Mouse (Mus musculus) v-Abl transformed pro-B cells (cell line): Measurements from ENCODE around the gene Cfap69.
"Not testable (repeated sequence)": the region's sequence is repeated elsewhere in the genome, so short reads cannot be mapped to it uniquely, and the experiment has no call there.

Experiments
- in situ Hi-C, 2 experiments: fragments of 400-800 bp; cut with MboI; formaldehyde crosslinking; loops; one replicate each; pipeline ENCODE4 v1.15.1; 2025; ENCODE audit not compliant: unreplicated experiment in 2 of 2

The Cfap69 gene

DNA sequence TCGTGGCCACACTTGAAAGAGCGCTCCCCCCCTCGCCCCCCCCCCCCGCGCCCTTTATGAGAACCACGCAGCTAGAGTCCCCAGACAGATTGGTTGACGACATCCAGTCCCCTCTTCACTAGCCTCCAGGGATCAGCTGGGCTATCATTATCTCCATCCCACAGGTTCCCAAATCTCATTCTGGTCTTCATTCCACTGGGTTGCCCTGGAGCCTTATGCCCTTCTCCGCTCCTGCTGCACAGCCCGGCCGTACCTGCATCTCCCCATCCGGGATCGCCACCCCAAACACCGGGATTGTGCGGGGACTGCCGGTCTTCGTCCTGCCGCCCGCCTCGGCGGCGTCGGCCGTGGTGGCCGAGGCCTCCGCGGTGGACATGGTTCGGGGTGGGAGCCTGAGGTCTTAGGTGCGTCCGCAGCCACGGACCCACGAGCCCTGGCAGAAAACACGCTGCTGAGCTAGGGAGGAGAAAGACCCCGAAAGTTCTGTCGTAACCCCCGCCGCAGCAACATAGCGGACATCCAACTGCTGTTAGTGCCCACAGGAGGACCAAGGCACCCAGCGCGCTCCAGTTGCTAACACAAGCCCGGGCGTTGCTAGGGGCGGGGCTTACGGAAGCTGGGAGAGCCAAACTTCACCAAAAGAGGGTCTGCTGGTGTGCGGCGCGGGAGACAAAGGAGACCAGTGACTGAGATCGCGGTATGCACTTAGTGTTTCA is at the start of gene Cfap69:
Gene Cfap69, minus strand, starts transcription at position 585 of the 716 bp plus-strand sequence.
- in situ Hi-C loops, result no loop called here

DNA sequence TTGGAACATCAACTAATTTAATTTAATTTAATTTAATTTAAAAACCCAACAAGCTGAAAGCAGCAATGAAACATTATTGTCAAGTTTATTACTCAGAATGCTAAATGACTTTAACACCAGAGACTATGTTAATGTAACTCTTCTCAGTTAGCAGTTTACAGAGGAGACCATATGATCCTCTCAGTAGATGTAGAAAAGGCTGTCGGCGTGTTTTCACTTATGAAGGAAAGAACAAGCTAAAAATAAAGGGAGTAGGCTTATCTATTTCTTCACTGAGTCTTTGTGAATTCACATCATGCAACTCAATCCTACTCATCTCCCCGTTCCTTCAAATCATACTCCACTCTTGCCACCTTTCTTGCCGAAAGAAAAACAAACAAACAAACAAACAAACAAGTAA is 47.0 kb upstream of the Cfap69 start:
- in situ Hi-C loops, result no loop called here

DNA sequence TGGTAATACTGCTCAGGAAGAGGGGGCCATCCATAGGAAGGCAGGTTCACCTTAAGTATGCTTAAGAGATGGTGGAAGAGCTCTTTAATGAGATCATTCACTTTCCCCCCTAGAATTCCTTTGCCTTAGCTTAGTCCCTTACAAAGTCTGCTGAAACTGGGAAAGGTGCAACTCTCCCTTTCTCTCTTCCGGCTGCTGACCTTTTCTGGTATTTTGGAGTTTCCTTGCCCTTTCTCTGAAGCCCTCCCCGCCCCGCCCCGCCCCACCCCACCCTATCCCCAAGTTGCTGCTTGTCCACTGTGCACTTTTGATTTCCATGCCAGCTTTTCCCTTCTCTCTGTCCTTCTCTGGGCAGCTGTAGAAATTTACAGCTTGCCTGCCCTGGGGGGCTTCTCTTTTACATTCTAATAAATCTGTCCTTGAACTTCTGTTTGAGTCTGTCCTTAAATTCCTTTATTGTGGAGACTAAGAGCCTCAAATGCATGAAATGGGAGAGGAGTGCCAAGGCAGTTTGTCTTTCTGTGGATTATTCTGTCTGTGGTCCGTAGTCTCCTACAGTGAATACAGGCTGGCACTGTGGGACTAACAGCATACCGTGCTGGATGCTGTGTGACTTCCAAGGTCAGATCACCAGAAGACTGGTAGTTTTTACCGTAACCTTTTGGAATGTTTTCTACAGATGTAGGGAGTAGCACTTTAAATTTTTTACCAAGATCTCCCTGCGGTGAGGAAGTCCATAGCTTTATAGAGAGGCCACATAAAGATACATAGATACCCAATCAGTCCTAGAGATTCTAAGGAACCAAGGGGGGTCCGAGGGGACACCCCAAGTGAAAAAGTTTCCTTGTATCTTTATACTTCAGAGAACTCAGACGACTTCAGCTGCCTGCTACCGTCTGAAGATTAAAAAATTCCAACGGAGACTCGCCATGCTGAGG is 43.6 kb upstream of the Cfap69 start:
- in situ Hi-C loops, result no loop called here

DNA sequence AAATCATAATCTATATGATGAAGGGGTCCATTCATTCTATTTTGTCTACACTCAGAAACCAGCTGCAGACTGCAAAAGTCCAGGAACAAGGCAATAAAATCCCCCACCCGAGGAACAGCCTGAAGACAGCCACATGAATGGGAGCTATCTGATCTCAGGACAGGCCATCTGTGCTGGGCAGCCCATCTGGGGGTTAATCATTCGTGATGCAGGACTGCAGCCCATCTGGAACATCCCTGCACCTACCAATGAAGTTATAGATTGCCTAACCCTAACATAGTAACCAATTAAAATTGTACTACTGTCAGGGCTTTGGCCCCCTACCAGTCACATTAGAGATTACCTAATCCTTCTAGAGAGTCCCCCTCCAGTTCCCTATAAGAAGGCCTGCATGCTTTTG is 41.0 kb upstream of the Cfap69 start:
- in situ Hi-C loops, result no loop called here

DNA sequence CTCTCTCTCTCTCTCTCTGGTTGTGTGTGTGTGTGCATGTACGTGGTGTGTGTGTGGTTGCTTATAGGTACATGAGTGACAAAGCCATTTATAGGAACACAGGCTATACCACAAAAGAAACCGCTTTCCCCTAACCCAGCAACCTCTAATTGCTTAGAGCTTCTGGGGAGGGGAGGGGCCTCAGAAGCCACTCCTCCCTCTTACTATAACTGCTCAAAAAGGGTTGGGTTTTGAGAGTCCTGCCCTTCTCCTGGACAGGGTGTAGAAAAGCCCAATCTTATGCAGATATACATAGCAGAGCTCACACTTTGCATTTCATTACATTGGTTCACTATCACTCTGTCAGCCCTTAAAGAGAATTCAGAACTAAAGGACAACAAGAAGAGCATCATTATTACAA is 36.3 kb upstream of the Cfap69 start:
- in situ Hi-C loops, result no loop called here

DNA sequence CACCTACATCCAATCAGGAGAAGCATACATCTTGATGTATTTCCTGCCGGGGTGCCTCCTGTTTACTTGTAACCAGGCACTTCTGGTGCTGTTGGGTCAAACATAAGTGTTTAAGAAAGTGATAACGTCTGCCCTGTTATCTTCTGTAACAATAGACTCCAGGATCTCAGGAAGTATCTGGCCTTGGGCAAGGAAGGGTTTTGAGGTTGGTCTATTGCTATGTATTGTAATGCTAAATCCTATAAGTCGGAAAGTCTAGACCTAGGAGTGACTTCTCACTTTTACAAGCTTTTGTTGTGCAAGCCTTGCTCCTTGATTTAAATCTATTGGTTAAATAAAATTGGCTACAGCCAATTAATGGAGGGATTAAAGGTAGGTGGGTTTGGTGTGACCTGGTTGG is 34.8 kb upstream of the Cfap69 start:
- in situ Hi-C loops, result no loop called here

DNA sequence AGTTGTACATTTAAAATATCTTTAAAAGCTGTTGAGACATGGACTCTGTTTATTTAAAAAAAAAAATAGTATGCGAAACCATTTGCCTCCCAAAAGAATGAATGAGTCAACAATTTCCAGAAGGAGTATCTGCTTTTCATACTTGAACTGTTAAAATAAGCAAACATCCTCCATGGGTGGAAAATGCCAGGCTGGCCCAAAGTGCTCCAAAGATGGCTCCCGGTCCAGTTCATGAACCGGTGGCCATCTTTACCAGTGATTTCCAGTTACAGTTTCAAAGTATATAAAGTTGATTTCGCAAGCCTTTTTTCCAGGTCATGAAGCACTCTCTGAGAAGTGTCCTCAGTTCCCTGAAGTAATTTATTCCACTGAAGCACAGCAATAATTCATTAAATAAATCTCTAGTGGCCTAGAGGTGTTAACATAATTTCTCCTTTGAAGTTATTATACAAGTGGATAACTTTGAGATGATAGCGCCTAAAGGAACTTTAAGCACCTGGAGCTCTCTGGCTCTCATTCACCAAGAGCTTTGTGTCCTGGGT is 31.4 kb upstream of the Cfap69 start:
- in situ Hi-C loops, result no loop called here

DNA sequence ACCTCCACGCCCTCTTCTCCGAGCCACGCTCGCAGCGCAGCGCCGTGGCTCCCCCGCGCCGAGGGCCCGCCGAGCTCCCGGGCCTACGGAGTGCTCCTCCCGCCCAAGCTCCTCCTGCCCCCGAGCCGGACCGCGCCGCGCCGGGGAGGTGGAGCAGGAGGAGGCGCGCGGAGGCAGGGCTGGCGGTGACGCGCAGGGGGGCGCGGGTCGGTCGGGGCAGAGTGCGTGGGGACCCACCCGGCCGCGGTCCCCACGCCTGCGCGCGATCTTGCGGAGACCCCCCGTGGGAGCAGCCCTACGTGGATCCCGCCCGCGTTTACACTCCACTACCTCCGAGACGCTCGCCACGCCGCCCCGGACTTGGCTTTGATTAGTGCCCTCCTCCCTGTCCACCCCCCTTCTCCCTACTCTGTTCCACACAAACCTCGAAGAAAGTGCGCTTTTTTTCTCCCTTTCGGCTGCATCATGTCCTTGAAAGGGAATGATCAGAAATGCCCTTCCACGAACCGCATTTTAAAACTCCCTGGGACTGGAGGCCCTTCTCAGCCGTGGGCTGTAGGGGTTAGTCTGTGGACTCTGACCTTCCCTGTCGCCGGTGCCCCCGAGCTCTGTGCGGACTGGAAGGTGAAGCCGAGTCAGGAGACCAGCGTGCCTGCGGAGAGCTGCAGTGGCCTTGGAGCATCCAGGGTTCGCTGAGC is 30.1 kb upstream of the Cfap69 start, which contains the start of gene Steap2:
Gene Steap2, minus strand, starts transcription at position 623 of the 698 bp plus-strand sequence.
- in situ Hi-C loops, result no loop called here

DNA sequence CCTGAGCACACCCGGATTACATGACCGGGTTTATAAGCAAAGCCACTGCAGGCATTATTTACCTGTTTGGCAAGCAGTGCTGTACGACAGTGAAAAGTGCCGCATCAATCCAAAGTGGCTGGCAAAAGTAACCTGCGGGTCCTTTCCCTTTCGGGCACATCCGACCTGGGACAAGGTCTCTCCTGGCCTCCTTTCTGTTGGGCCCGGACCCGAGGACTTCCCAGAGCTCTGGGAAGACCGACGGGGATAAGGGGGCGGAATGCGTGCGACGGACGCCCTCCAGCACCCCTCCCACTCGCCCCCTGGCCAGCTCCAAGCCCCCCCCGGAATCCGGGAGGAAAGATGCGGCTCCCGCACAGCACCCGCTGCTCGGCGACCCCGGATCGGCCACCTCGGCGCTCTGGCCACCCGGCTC is 29.5 kb upstream of the Cfap69 start:
- in situ Hi-C loops, result no loop called here

DNA sequence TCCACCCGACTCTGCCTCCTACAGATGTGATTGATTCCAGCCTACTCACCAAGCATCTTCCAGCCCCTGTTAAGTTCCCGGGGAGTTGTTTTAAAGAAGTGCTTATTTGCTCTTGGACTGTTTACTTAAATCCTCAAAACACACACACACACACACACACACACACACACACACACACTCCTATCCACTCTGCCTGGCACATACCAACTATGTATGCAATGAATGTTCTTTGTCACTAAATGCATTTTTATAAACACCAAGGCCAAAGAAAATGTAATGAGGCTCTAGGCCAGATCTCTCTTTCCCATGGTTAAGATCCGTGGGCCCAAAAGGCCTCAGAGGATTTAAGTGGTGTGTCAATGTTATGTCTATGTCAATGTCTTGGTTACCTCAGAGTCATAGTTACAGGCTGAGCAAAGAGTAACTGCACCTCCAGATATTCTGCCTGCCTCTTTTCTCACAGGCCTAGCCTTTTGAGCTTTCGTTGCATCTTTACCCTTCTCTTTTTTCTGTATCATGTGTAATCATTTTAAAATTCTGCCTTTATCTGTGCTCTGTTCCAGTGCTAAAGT is 28.2 kb upstream of the Cfap69 start:
- in situ Hi-C loops, result no loop called here

DNA sequence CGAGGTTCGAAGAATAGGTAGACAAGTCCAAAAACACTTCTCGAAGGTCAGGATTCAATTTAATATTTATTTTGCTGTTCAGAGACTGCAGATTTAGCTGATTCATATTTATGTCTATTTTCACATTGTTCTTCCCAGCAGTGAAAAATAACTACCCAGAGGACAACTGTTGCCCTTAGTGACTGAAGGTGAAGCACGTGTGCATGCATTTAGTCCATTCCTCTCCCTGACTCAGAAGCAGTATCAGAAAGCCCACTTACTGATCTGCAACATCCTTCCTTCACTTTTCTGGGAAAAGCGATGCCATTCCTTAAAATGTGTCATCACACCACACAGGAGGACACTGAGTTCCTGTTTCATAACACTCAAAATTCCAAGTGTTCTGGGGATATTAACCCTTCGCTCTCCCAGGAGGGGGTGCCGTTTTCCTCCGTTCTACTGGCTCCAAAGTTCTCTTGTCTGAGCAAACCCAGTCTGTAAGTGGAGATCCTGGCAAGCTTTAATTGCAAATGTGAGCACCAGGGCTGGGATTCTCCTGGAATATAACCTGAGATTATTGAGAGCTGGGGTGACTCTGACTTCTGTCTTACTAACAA is 25.0 kb upstream of the Cfap69 start:
- in situ Hi-C loops, result no loop called here

DNA sequence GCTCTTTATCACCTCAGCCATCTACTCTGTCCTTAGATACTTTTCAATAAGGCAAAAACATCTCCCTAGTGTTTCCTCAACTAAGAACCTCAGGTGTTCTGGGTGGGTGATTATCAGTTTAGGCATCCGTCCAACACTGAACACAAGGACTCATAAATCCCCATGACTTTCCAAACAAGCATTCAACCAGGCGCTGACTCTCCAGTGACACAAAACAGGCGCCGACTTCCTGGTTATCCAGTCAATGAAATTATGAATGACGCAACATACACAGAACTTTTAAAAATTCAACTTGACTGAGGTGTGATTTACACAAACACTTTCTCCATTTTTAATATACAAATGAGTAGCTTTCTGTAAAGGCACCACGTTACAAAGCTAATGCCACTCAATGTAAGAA is 24.2 kb upstream of the Cfap69 start:
- in situ Hi-C loops, result no loop called here

DNA sequence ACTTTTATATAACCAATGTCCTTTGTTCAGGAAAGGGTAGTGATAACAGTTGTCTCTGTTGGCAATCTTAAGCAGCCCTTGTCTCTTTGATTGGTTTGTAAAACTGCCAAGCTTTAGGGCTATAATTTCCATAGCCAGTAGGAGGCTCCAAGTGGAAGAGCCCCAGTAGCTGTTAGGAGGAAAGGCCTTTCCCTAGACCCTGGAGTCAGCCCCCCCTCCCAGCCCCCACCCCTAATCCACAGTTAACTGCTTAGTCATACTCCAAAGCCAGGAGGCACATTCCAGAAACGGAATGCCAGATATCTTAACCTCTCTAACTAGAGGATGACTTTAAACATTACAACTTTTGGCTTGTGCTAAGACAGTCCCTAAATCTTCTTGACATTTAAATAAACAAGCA is 22.9 kb upstream of the Cfap69 start:
- in situ Hi-C loops, result no loop called here

DNA sequence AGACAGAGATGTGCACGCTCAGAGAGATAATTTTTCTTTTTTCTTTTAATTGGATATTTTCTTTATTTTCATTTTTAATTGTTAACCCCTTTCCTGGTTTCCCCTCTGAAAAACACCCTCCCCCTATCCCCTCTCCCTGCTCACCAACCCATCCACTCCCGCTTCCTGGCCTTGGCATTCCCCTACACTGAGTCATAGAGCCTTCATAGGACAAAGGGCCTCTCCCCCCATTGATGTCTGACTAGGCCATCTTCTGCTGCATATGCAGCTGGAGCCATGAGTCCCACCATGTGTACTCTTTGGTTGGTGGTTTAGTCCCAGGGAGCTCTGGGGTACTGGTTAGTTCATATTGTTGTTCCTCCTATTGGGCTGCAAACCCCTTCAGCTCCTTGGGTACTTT is 20.9 kb upstream of the Cfap69 start:
- in situ Hi-C loops, result not testable (repeated sequence)

DNA sequence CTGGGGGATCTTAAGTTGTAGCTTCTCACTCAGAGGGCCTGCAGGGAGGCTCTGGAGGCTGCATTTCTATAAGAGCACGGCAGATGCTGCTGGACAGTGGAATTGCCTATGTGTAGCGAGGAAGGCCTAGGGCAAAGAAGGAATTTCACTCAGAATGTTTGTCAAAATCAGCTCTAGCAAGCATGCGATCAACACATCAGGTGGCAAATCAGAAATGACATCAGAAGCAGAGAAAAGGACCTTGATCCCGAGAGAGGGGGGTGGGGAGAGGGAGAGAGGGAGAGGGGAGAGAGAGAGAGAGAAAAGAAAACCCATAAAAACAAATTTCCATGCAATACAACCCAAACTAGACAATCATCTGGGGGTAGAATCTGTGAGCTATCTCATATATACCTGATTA is 19.3 kb upstream of the Cfap69 start:
- in situ Hi-C loops, result no loop called here

DNA sequence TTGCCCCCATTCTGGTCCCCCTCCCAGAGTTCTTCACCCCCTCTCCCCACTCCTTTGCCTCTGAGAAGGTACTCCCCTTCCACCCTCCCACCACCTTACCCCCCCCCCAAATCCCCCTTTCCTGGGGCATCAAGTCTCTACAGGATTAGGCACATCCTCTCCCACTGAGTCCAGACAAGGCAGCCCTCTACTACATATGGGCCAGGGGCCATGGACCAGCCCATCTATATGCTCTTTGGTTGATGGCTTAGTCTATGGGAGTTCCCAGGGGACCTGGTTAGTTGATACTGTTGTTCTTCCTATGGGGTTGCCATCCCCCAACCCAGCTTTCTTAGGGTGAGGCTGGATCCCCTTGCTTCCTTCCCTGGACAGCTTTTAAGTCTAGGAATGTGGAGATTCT is 15.4 kb upstream of the Cfap69 start:
- in situ Hi-C loops, result no loop called here

DNA sequence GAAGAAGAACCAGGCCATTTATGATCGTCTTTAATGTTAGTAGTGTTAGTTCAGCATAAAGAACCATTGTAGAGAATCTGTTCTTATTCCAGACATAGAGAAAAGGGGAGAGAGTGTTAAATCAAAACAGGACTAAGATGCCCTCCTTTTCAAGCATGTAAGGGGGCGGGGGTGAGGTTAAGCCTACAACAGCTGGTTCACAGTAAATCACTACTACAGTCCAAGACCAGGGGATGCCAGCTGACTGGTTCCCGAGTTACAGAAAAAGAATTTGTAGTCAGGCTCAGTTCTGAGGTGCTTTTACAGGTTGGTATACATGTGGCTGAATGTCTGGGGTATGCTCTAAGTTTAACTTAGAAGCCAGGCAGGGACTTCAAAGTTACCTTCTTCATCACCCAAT is 12.0 kb upstream of the Cfap69 start:
- in situ Hi-C loops, result no loop called here

DNA sequence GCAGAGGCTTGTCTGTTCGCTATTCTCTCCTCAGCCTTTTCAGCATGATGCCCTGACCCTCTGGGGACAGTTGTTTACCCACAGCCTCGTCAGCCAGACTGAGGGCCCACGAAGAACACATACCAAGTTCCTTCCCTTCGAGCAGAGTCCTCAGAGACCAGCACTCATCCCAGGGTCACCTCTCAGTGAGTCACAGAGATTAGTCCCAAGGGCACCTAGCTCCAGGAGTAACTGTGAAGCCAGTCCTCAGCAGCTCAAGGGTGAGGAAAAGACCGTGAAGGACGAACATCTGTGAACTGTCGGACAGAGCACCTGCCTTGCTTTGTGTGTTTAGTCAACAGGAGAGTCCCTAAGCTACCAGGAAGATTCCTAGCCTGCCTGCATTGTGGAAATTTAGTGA is 4.9 kb upstream of the Cfap69 start:
- in situ Hi-C loops, result no loop called here

DNA sequence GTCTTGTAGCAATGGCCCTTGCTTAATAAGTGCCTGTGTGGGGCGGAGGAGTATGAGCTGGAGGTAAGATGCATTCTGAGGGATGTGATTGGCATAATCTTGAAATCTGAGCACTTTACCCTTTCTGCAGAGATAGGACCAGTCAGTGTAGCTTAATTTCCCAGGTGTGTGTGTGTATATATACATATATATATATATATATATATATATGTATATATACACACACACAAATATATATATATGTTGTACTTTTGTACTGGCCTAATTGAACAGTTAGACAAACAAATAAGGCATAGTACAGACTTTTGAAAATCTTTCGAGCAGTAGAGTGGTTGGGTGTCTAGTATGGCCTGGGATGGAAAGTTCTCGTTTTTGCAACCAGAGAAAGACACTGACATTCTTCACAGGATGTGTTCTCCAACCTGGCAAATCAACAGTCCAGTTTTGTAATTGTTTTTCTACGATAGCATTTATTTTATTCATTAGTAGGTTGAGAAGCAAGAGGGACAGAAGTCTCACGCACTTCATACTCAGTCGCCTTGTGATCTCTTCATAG is 410 bp upstream of the Cfap69 start:
- in situ Hi-C loops, result no loop called here

DNA sequence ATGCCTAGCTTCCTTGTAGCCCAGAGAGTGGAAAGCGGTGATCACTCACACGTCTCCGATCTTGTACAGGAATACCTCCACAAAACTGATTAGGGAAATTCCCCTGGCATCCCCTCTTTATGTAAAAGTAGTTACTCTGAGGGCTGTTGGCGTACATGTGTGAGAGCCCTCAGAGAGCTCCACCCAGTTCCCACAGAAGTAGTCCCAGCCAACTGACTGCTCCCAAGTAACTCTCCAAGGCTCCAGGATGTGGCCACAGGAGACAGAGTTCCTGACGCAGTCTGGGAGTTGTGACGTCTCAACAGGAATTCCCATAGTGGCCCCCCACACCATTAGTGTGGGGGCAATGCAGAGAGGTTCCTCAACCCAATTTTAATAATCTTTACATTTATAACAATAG is 982 bp downstream of the Cfap69 start:
- in situ Hi-C loops, result no loop called here
